Mouse (Mus musculus) frontal cortex, postnatal 36 days (tissue): ENCODE results near the gene Ryr1.

Source experiments
- DNase-seq, 2 experiments: peaks; one replicate each; pipeline ENCODE4 v3.0.0; 2022; ENCODE audit warnings: low spot score in 2 of 2

Gene Ryr1

GRCm38 (mm10) chr7:28961584-28961926, 163.4 kb downstream of the Ryr1 start:
- DNase-seq: no peak

GRCm38 (mm10) chr7:28960354-28961046, 164.5 kb downstream of the Ryr1 start:
- peak in 1 of 2 experiments; percentile 40 for DNase-seq

DNA sequence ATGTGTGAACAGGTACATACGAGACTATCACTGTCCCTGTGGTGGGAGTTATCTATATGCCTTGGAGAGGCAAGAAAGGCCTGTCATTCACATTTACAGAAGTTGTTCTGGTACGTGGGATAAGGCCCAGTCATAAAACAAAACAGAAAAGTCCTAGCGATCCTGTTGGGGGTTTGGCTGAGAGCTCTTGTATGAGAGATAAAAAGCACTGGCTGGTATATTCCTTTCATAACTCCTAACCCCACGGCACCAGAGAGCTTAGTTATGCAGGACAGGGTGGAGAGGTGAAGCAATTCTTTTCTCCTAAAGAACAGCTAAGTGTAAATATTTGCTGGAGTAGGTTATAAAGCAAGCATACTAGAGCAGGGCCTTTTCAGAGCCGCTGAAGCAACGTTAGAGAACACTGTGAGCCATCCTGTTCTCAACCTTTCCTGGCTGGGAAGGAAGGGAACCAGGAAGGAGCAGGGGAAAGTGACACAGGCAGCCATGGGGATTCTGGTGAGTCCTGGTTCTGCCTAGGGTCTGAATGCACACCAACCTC, 165.4 kb downstream of the Ryr1 start:
- DNase-seq: no peak

GRCm38 (mm10) chr7:28958770-28959169, 166.2 kb downstream of the Ryr1 start:
- DNase-seq: no peak

DNA sequence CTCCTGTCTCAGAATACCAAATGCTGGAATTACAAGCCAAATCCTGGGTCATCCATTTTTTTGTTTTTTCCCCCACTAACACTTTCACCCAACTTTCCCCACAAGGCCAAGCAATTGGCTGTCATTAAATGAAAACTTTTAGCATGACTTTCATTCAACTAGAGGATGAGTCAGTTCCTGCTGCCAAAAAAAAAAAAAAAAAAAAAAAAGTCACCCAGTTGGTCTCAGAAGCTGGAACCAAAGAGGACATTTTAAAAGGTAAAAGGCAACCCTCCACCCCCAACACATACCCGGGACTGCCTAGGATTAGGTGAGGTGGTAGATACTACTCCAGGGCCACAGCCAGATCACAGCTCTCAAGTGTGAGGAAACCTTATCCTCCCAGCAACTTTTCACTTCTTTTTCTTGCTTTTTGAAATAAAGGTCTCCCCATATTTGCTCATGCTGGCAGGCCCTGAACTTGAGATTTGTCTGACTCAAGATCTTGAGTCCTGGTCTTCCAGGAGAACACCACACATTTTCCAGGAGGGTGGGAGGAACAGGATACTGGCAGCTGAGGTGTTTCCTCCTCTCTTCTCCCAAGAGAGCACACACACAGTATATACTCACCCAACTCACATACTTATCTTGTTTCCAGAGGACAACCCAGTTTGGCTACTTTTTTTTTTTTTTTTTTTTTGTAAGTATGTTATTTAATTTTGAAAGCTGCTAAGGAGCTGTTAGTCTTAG, 166.8 kb downstream of the Ryr1 start:
- no peak for DNase-seq

DNA sequence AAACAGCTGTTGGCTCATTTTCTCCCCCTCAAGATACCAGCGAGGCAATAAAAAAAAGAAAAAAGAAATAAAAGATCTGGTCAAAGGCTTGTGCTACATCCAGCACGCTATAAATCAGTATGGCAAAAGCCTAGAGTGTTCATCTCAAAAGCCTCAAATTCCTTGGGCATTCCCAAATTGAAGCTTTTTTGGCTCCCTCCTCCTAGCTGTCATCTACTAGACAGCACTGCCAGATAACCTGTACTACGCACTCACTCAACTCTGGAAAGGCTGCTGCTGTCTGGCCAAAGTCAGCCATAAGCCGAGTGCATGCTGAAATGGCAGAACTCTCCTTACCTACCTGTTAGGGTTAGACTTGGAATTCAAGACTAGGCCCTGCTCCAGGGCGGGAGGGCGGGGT, 167.7 kb downstream of the Ryr1 start:
- DNase-seq: no peak

DNA sequence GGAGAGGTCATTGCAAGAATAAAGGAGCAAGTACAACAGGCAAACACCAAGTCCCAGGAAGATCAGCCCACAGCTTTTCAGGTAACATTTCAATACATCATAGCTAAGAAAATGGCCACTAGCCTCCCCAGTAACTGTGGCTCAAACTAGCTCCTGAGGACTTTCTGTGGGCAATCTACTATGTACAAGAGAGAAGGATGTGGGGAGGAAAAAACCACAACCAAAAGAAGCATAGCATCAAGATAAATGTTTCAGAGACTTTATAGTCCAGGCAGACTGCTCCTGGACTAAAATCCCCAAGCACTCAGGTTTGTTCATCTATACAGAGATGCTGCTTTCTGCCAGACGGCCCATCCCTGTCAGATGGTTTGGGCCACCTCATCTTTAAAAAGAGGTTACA, 168.7 kb downstream of the Ryr1 start:
- no peak for DNase-seq

- no peak for DNase-seq
Observed at GRCm38 (mm10) chr7:28955295-28955897, 169.6 kb downstream of the Ryr1 start.

- no peak for DNase-seq
Observed at GRCm38 (mm10) chr7:28954773-28955172, 170.2 kb downstream of the Ryr1 start.

- DNase-seq: no peak
Observed at GRCm38 (mm10) chr7:28953476-28954376, 171.3 kb downstream of the Ryr1 start.
